In genomic region chr17:35301645-35302258, GRCm38 (mm10) we compare ENCODE assay signal across 8 mouse cellular contexts. TPM values are rescaled to one million over a fixed set of nuclear protein-coding genes. Genes with fewer than 3 reads are reported as not detected.
A peak's percentile ranks its signal among the peaks of the same experiment; 100 is the strongest.
DNase-seq lines count a peak whose midpoint lies in the region; ATAC-seq and TF ChIP-seq lines count a peak whose summit lies in the region.

No protein-coding gene starts in this region.

- 21% methylated on average over 13 of the region's 13 CpGs for WGBS in forebrain, embryonic 14.5 days
- WGBS in forebrain, embryonic 15.5 days, result 23% methylated on average over 13 of the region's 13 CpGs
- WGBS in hindbrain, postnatal 0 days, result 24% methylated on average over 13 of the region's 13 CpGs

- no peaks in the 10 kb centered on the region for H3K36me3 ChIP-seq in forebrain, embryonic 14.5 days (ENCODE audit: control insufficient read depth, insufficient read depth, low read length)
- no peaks in the 10 kb centered on the region for H3K36me3 ChIP-seq in forebrain, embryonic 15.5 days
- no peaks in the 10 kb centered on the region for H3K36me3 ChIP-seq in hindbrain, postnatal 0 days (ENCODE audit: insufficient read depth, low read length)

- intact Hi-C loops in left cerebral cortex, postnatal 25 days (cut with DNase I), result loop anchor here (1.0 kb wide), 2 partner anchors 46 to 1335 kb away; no protein-coding TSS in a partner anchor

- TF ChIP-seq CTCF in hindbrain, postnatal 0 days (IDR thresholded peaks at IDR 0.05; ENCODE audit: low read depth), result peak; percentile 91

- no peak overlapping the region for H3K27ac ChIP-seq in forebrain, embryonic 14.5 days (ENCODE audit: low read depth, low read length)
- no peak overlapping the region for H3K27ac ChIP-seq in forebrain, embryonic 15.5 days (replicated peaks)
- H3K27ac ChIP-seq in hindbrain, postnatal 0 days, result no peak overlapping the region

- peak; percentile 73 for DNase-seq in forebrain, embryonic 14.5 days (ENCODE audit: low spot score)
- peak; percentile 6 for DNase-seq in brain, embryonic 18.5 days (ENCODE audit: low read depth, low spot score)
- peak; percentile 83 for DNase-seq in forelimb bud, embryonic 11.5 days (ENCODE audit: low read depth, low spot score)
- peak; percentile 75 for DNase-seq in hindbrain, postnatal 0 days (ENCODE audit: low spot score)
- peak; percentile 84 to 85 for DNase-seq in left cerebral cortex, postnatal 25 days (ENCODE audit: low spot score in 2 of 2)
- DNase-seq in monocyte, adult 2 months (ENCODE audit: low read depth in 1 of 2, low spot score in 2 of 2), result peak; percentile 66 to 89
- peak; percentile 87 to 99 for DNase-seq in spleen, postnatal 4 days (ENCODE audit: low spot score in 2 of 2)

- no peaks in the 10 kb centered on the region for H3K4me1 ChIP-seq in forebrain, embryonic 14.5 days (ENCODE audit: control insufficient read depth, insufficient read depth, low read length)
- H3K4me1 ChIP-seq in forebrain, embryonic 15.5 days, result no peaks in the 10 kb centered on the region
- no peaks in the 10 kb centered on the region for H3K4me1 ChIP-seq in hindbrain, postnatal 0 days (ENCODE audit: insufficient read depth, low read length)

- H3K4me2 ChIP-seq in forebrain, embryonic 14.5 days (ENCODE audit: low read length), result no peak overlapping the region
- no peak overlapping the region for H3K4me2 ChIP-seq in forebrain, embryonic 15.5 days (replicated peaks)
- H3K4me2 ChIP-seq in hindbrain, postnatal 0 days (ENCODE audit: low read depth, low read length), result no peak overlapping the region

- H3K27me3 ChIP-seq in forebrain, embryonic 14.5 days (replicated peaks; ENCODE audit: control insufficient read depth, insufficient read depth, low read length), result no peaks in the 10 kb centered on the region
- H3K27me3 ChIP-seq in forebrain, embryonic 15.5 days, result no peaks in the 10 kb centered on the region
- no peaks in the 10 kb centered on the region for H3K27me3 ChIP-seq in hindbrain, postnatal 0 days (ENCODE audit: insufficient read depth, low read length)

- no peak overlapping the region for H3K4me3 ChIP-seq in forebrain, embryonic 14.5 days (ENCODE audit: low read depth, low read length)
- H3K4me3 ChIP-seq in forebrain, embryonic 15.5 days, result no peak overlapping the region
- H3K4me3 ChIP-seq in hindbrain, postnatal 0 days (ENCODE audit: low read length), result no peak overlapping the region

- no peaks in the 10 kb centered on the region for H3K9me3 ChIP-seq in forebrain, embryonic 14.5 days (replicated peaks; ENCODE audit: control insufficient read depth, low read length)
- H3K9me3 ChIP-seq in forebrain, embryonic 15.5 days, result no peaks in the 10 kb centered on the region
- H3K9me3 ChIP-seq in hindbrain, postnatal 0 days (ENCODE audit: low read length), result no peaks in the 10 kb centered on the region

- ATAC-seq in forebrain, embryonic 14.5 days, result no peak
- ATAC-seq in forebrain, embryonic 15.5 days (replicated peaks), result no peak
- ATAC-seq in hindbrain, postnatal 0 days, result 0 out of 2 replicates have a peak, but pooled peaks have one; percentile 32

- H3K9ac ChIP-seq in forebrain, embryonic 14.5 days (ENCODE audit: low read length), result no peak overlapping the region
- H3K9ac ChIP-seq in forebrain, embryonic 15.5 days (replicated peaks), result no peak overlapping the region
- no peak overlapping the region for H3K9ac ChIP-seq in hindbrain, postnatal 0 days (replicated peaks; ENCODE audit: low read length)

RNA-seq across cellular contexts. Expression of gene H2-Q1, which starts 18.5 kb away (rescaled TPM):
- 0.46 TPM in 1 of 2 replicates, not detected in the other for polyA plus RNA-seq in forebrain, embryonic 14.5 days (2014; fragmentation: Nextera tagmentation; extraction: Ambion mirVana)
- polyA plus RNA-seq in forebrain, embryonic 15.5 days (2015; fragmentation: Nextera tagmentation; extraction: Ambion mirVana), result 0.27 and 0.32 TPM in 2 replicates
- 0.42 and 0.68 TPM in 2 replicates for total RNA-seq in hindbrain, postnatal 0 days (2014; rRNA removed)
- 1.4 and 1.5 TPM in 2 replicates for polyA plus RNA-seq in hindbrain, postnatal 0 days (2015; fragmentation: Nextera tagmentation; extraction: Ambion mirVana)
- total RNA-seq in left cerebral cortex, postnatal 25 days (2021), result under 1 TPM; 0.39 to 0.96 TPM

RNA-seq across cellular contexts. Expression of gene H2-D1, which starts 39.2 kb away (rescaled TPM):
- polyA plus RNA-seq in forebrain, embryonic 14.5 days (2014; fragmentation: Nextera tagmentation; extraction: Ambion mirVana), result 37.5 and 44.2 TPM in 2 replicates
- 48.1 and 50.1 TPM in 2 replicates for polyA plus RNA-seq in forebrain, embryonic 15.5 days (2015; fragmentation: Nextera tagmentation; extraction: Ambion mirVana)
- 74.3 and 83.8 TPM in 2 replicates for total RNA-seq in hindbrain, postnatal 0 days (2014; rRNA removed)
- polyA plus RNA-seq in hindbrain, postnatal 0 days (2015; fragmentation: Nextera tagmentation; extraction: Ambion mirVana), result 141 and 146 TPM in 2 replicates
- total RNA-seq in left cerebral cortex, postnatal 25 days (2021), result 10 to 100 TPM; 18.5 to 18.7 TPM

RNA-seq across cellular contexts. Expression of gene H2-Q2, which starts 40.3 kb away (rescaled TPM):
- 1.1 and 2.1 TPM in 2 replicates for polyA plus RNA-seq in forebrain, embryonic 14.5 days (2014; fragmentation: Nextera tagmentation; extraction: Ambion mirVana)
- 1.1 and 1.2 TPM in 2 replicates for polyA plus RNA-seq in forebrain, embryonic 15.5 days (2015; fragmentation: Nextera tagmentation; extraction: Ambion mirVana)
- 9.7 and 17.7 TPM in 2 replicates for total RNA-seq in hindbrain, postnatal 0 days (2014; rRNA removed)
- polyA plus RNA-seq in hindbrain, postnatal 0 days (2015; fragmentation: Nextera tagmentation; extraction: Ambion mirVana), result 7.8 and 12.7 TPM in 2 replicates
- total RNA-seq in left cerebral cortex, postnatal 25 days (2021), result under 1 TPM; 0.30 to 0.78 TPM

Comparison
In these comparisons a context has a peak if more than half of its experiments do, and no peak if none do; other contexts are left out.
1. DNase-seq: peak in every context shown above with its lines; median percentile 93 in spleen, postnatal 4 days; 84 in left cerebral cortex, postnatal 25 days; 83 in forelimb bud, embryonic 11.5 days; 78 in monocyte, adult 2 months; 75 in hindbrain, postnatal 0 days; 73 in forebrain, embryonic 14.5 days; 6 in brain, embryonic 18.5 days.